Mouse (Mus musculus) CD4-positive helper T cell, adult 2 months (primary cell): Measurements from ENCODE around the gene Atp5s.

ENCODE experiments used
- DNase-seq: peaks from one replicate; pipeline ENCODE4 v3.0.0-alpha.2; 2012; ENCODE audit warnings: low read depth, missing footprints, low spot score

The Atp5s gene

GRCm38 (mm10) chr12:69724711-69725460 lies at the start of gene Atp5s, which contains the start of gene L2hgdh:
Gene Atp5s (plus strand): TSS chr12:69724950.
Gene L2hgdh (minus strand): TSS chr12:69724873.
- DNase-seq: peak; percentile 93

- no peak for DNase-seq
These were observed 48.6 kb upstream of the Atp5s start for GRCm38 (mm10) chr12:69676157-69676556.

- DNase-seq: peak; percentile 85
These were observed 43.9 kb upstream of the Atp5s start for GRCm38 (mm10) chr12:69680635-69681565.

GRCm38 (mm10) chr12:69681566-69682061 lies 43.1 kb upstream of the Atp5s start, which contains the start of gene Sos2:
Gene Sos2 (minus strand): TSS chr12:69681852.
- peak; percentile 62 for DNase-seq

DNA sequence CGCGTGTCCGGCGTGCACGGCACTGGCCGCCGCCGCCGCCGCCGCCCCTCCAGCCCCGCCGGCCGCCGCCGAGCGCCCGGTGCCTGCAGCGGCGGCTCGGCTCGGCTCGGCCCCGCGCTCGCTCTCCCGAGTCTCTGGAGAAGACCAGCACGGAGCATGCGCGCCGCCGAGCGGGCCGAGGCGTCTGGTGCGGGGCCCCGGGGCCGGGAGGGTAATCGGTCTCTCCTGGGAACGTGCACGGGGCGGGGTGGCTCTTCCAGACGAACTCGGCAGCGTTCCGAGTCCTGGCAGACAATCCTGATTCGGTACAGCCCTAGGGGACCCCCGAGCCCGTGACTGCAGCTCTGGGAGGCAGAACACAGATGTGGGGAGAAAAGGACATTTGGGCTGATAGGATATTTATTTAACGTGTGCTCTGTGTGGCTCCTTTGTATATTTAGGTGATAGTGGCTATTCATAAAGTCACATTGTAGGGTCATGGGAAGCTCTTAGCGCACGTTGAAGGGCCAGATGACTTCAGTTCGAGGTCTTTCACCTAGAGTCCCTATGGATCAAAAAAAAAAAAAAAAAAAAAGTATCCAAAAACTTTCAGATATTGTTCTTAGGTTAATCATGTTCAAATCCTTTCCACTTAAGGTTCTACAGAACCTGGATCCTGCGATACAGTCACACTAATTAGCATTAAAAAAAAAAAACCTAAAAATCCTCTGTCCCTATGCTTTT lies 42.5 kb upstream of the Atp5s start:
- peak; percentile 78 for DNase-seq

DNA sequence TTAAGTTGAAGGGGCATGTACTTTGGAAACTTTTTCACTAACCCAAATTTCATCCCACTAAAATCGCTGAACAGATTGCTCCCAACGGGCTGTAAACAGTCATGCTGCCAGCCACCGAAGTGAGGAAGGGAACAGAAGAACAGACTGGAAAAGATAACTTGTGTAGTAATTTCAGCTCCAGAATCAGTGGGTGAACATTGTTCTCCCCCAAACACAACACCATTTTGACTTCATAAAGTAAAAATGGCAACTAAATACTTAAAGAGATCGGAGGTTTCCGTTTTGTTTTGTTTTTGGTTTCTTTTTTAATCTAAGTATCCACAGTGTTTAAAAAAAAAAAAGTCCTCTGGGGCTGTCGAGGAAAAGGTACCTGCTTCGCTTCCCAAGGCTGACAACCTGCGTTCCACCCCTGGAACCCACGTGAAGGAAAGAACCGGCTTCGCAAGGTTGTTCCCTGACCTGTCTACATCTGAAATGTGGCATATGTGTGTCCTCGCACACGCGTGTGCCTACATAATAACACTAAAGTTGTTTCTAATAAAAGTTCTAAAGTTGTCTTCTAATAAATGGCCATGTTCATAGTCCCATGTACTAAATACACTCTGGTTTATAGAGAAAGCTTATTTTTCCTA lies 41.8 kb upstream of the Atp5s start:
- peak; percentile 24 for DNase-seq

DNA sequence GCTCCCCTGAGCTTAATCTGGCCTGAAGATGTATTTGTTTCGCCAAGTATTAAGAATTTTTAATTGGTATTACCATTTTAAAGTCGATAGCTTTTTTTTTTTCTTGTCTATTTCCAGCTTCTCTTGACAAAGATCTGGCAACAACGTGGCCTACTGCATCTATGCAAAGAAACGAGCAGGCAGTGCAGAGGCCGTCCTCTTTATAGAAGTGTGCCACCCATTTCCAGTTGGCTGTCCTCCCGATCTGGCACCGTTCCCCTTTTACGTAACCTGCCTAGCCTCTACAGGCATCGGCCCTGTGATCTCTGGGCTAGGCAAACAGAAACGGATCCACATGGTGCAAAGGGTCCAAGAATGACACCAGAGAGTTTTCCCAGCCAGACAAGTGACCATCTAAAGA lies 41.2 kb upstream of the Atp5s start:
- no peak for DNase-seq

DNA sequence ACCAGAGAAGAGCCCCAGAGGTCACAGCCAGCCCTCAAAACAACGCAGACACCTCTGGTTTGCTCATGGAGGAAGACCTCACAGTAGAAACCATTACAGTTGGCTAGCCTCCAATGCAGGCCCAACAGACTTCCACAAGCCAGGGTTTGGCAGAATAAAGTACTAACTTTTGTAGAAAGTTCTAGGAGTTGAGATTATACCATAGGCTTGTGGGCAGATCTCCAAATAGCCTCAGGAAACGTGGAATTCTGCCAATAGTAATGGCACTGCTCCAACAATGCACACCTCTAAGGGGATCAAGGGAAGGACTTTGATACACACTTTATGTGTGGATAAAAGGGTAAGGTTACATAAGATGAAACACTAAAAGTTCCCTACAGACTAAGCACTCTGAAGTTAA lies 36.4 kb upstream of the Atp5s start:
- DNase-seq: no peak

- no peak for DNase-seq
These were observed 35.7 kb upstream of the Atp5s start for GRCm38 (mm10) chr12:69689094-69689493.

GRCm38 (mm10) chr12:69690714-69691113 lies 34.0 kb upstream of the Atp5s start:
- DNase-seq: no peak

DNA sequence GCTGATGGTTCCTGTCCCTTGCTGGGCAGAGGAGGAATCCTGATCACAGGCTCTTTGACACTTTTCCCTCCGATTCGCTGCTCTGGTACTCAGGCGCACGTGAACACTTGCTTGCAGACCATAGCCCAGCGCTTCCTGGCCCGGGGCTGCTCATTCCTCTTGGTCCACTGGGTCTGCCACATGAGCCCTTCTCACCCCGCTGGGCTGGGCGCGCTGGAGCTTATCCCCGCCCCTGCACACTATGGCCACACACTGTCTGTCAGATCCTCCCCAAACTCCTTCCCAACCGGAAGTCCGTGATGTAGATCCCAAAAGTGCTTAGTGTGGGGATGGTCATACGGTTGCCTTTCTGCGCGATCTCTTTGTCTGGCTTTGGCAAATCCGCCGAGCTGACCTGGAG lies 31.3 kb upstream of the Atp5s start:
- no peak for DNase-seq

- DNase-seq: peak; percentile 58
These were observed 28.0 kb upstream of the Atp5s start for GRCm38 (mm10) chr12:69696746-69697145.

DNA sequence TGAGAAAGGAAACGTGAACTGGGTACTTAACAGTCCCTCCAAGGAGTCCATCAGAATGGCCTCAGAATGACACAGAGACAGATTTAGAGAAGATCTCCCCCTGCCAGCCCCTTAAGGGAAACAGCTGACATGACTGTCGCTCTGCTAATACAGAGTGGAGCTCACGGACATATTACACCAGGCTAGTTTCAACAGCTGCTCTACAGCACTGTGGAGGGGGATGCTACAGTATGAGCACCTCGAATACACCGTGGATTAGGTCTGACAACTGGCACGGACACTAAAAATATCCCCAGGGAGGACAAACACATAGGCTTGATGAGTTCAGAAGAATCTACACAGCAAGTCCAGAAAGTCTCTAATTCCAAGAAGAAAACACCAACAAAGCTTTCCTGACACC lies 26.4 kb upstream of the Atp5s start:
- no peak for DNase-seq

DNA sequence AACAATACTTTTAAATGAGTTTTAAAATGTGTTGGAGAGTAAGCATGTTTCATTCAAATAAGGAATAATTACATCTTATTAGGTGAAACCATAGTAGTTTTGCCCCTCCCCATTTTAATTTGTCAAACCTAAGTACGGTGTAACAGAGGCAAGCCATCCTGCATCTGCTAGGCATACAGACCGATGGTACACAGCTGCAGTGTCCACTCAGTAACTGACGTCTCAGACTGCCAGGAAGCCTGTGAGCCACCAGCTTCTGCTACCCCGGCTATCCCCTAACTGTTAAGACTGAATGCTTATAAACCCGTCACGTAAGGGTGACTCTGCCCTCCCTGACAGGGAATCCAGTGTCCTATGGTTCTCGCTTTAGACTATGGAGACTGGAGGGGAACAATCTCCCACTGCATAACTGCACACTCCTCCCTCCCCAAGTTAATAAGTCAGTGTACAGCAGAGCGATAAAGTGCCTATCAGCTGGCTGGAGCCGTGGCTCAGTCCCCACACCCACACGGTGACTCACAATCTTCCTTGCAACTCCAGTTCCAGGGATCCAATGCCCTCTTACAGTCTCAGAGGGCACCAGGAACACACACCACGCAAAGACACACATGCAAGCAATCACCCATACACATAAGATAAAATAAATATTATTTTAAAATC lies 19.8 kb upstream of the Atp5s start:
- no peak for DNase-seq

GRCm38 (mm10) chr12:69713628-69714027 lies 11.1 kb upstream of the Atp5s start:
- DNase-seq: no peak

DNA sequence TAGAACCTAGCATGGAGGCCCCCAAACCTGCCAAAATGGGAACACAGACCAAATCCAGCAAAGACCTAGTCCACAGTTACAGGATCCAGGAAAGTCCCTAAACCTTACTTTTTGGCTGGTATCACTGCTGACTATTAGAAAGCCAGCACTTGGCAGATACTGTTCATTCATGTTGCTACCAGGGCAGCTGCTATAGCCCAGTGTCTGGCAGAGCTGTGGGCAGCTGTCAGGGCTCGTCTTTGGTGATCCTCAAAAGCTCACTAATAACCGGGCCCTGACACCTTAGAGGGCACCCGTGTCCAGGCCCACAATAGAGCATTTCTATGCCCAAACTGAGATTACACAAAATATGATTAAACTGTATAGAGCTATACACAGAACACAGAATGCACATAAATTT lies 1.9 kb upstream of the Atp5s start:
- no peak for DNase-seq

- DNase-seq: no peak
These were observed 1.4 kb upstream of the Atp5s start for GRCm38 (mm10) chr12:69723376-69723775.

- DNase-seq: no peak
These were observed 586 bp upstream of the Atp5s start for GRCm38 (mm10) chr12:69724018-69724710.

- no peak for DNase-seq
These were observed 4.5 kb downstream of the Atp5s start for GRCm38 (mm10) chr12:69729246-69729645.

DNA sequence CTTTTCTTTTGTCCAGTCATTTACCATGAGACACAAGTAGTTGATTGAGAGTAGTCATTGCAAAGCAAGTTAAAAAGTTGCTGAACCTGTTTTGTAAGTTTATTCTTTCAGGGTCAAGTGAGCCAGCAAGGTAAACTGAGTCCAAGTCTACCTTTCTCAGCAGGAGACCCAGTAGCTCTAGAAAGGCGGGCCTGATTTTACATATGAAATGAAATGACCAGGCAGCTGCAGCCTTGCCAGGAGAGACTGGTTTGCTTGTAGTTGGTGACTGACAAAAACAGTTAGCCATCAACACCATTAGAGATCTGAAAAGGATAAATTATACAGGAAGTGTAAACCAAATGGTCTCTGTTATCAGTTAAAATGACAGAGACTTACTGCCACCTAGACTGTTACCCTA lies 5.6 kb downstream of the Atp5s start:
- no peak for DNase-seq
